Mouse (Mus musculus) MEL-GATA-1-ER (cell line): Measurements from ENCODE around the gene Zfp607b.
A peak's percentile ranks its signal among the peaks of the same experiment; 100 is the strongest.

Source experiments
- DNase-seq: peaks from one replicate; pipeline ENCODE4 v3.0.0-alpha.2; 2012; ENCODE audit warnings: low read depth; ENCODE audit errors: extremely low read depth

Zfp607b gene

DNA sequence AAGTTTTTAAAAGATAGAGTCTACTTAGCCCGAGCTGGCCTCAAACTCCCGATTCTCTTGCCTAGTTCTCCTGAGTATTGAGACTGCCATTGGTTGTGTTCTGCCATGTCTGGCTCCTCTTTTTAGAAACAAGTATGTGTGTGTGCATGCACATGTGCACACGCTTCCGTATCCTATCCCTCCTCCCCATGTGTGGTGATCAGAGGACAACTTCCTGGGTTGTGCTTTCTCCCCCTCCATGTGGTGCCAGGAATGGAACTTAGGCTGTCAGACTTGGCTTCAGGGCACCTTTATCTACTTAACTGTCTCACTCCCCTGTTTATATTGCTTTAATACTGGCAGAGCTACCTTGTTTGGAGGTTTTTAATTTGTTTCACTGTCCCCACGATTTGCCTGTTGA lies 3.9 kb upstream of the Zfp607b start:
- no peak for DNase-seq

DNA sequence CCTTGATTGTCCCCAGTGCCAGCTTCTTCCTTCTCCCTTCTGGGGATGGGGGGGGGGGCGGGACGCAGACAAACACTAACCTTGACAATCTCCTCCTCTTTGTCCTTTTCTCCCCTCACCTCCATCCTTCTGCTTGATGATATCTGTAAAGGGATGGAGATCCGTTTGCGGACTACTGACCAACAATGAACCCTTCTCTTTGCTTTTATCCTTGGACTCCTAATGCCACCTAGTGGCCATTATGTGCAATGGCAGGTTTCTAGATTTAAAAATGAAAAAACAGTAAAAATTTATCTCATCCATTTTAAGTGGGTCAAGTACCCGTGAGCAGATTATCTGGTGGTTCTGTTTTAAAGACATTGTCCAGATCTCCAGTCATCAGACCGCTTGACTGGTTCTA lies 3.5 kb upstream of the Zfp607b start:
- no peak for DNase-seq

DNA sequence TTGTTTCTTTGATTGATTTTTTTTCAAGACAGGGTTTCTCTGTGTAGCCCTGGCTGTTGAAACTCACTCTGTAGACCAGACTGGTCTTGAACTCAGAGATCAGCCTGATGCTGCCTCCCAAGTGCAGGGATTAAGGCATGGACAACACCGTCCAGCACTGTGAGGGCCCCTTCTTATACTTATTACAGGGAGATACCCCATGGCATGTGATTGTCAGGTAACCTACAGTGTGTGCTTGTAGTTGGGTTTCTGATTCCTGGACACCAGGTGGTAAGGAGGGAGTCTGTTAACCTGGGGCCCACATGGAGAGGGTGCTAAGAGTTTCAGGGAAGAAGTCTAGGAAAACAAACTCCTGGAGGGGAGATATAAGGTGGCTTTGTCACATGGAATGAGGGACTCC lies 2.1 kb upstream of the Zfp607b start:
- DNase-seq = no peak

DNA sequence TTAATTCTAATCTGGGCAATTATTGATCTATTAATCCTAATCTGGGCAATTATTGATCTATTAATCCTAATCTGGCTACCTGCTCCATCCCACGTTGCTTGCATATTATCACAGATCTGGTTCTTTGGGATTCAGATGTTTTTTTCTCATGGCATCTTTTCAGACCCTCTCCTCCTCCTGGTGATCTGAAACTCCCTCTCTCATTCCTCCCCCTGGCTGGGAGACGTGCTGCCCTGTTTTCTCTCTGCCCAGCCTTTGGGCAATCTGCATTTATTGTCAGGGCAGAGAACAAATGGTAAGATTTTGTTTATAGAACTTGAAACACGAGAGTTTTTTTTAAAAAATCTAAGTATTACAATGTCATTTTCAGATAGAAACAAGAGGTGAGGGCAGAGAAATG lies 1.3 kb upstream of the Zfp607b start:
- no peak for DNase-seq

DNA sequence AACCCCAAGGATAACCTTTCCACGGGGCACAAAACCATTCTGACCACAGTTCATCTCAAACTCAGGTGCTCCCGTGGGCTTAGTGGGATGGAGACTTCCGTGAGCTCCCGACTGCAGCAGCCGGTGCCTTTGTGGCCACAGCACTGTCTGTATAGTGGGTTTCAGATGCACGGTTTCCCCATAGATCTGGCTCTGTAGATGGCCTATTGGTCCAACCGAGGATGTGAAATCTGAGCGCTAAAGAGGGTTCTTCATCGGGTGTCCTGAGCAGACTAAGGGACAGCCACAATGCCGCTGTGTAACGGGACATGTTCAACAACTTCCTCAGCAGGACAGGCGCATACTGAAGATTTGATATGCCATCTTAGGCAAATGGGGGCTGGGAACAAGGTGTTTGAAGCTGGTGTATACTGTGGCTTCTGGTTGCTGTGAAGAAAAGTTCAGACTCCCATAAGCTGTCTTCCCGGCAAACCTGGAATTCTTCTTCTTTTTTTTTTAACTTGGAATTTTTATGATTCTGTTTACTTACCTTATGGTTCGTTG lies 823 bp upstream of the Zfp607b start:
- peak; percentile 21 for DNase-seq

DNA sequence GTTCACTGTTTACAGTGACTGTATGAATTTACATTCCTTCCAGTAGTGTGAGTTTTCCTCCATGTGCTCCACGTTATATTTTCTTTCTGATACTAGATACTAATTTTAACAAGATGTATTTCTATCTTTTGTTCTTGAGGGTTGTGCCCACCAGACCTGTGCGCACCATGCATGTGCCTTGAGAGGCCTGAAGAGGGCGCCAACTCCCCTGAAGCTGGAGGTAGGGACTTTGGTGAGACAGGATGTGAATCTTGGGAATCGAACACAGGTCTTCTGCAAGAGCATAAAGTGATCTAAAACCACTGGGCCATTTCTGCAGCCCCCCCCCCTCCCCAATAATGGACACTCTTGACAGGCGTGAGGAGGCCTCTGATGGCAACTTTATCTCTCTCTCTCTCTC lies 1.9 kb downstream of the Zfp607b start:
- DNase-seq = peak; percentile 46

DNA sequence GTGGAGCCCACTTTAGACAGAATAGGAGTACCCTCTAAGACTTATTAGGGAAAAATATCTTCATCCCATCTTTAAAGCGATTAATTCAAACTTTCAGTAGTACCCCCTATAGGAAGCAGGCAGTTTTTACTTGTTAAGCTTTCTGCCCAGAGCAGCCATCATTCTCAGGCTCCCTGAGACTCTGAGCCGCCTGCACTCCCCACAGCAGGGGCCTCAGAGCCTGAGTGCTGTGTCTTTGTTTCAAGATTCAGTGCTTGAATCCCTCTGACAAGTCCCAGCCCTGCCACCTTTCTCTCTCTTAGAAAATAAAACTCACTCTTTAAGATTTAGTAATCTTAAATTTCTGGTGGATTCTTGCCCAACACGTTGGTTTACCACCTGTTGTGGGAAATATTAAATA lies 7.6 kb downstream of the Zfp607b start:
- DNase-seq = no peak

DNA sequence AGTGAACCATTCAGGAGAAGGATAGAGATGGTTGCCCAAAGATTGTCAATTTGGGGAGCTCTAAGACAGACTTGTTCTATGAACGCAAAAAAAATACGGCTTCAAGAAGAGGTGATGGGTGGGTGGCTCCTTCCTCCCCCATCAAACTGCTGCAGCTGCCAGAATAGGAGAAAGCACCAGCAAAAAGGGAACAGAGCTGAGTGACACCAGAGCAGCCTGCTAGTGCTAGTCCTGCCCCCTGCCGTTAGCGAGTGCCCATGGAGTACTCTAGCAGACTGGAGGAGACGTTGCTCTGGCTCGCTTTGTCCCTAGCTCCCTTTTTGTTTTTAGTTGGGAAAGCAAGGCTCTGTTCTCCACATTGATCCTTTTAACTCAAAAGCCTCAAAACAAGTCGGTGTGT lies 21.3 kb downstream of the Zfp607b start:
- DNase-seq = no peak

DNA sequence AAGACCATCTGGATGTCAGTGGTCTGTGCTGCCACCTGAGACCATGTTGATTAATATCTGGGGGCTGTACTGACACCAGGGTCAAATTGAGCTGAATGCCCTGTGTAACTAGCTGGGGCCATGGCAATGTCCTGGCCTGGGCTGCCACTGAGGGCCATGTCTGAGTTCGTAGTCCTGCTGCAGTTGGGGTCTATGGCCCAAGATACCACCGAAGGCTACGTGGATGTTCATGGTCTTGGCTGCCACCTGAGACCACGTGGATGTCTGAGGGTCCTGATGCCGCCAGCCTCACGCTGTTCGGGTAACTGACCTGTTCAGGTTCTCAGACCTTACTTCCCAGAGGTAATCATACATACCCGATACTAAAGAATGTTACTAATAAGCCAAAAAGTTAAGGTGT lies 32.8 kb downstream of the Zfp607b start:
- no peak for DNase-seq

DNA sequence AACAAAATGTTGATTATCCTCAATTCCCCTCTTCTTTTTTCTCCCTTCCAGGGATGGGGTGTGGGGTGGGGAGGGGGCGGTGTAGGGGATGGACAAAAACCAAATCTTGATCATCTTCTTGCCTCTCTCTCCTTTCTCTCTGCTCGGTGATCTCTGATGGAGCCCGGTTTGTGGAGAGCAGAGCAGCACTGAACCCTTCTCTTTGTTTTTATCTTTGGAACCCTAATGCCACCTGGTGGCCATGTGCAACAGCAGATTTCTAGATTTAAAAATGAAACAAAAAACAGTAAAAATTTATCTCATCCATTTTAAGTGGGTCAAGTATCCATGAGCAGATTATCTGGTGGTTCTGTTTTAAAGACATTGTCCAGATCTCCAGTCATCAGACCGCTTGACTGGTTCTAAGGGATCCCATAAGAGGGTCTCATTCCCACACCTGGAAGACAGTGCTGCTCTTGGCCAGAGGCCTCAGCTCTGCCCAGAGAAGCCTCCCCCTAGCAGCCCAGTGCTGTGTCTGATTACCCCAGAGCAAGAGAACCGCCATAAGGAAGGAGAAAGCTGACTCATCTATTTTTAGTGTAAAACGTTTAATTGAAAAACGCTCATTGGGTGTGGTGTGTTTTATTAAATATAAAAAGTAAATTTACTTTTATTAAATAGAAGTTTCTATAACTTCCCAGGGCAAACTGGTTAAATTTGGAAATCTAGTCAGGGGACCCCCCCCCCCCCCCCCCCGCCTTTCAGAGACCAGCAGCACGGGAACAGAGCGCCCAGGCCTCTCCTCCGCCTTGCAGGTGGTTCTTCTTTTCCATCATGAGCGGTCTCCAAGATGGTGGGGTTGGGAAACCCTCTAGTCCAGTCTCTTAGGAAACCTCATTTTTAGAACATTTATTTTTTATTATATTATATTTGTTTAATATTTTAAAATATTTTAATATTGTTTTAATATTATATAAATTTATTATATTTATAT lies 36.7 kb downstream of the Zfp607b start:
- DNase-seq = peak; percentile 67

DNA sequence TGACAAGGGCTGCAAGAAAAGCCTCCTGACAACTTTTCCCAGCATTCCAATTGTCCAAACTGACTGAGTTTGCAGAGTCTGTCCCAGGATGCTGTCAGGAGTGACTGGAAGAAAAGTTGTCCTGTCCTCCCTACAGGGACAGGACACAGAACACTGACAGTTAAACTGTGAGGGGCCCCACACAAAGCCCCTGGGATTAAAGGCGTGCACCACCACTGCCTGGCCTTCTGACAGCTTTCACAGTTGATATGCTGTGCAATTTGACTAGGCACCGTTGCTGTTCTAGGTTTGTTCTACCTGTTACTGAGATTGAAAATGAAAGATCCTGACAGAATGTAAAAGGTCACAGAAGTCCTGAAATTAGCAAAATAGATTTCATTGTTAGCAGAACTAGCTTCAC lies 38.3 kb downstream of the Zfp607b start:
- no peak for DNase-seq

DNA sequence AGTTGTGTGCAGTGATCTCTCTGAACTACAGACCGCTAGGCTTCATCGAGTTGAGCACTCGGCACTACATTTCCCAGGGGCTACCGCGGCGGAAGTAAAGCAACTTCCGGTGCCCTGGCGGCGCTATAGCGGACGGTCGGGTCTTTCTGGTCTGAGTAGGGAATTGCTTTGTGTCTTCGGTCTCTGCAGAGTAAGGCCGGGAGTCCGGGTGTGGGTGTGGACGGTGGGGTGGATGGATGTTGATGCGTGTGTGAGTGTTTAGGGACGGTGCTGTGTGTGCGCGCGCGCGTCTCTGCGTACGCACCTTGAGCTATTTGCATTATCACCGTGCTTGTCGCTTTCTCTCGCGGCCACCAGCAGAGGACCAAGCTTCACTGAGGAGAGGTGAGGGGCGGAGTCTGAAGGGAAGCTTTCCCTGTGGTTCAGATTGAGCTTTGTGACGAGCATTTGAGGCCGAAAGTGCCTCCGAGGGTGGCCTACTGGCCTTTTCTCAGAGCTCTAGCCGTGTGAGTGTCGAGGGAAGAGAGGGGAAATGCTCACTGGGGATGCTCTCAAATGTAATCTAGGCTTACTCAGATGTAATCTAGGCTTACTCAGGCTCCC lies 42.2 kb downstream of the Zfp607b start, which contains the start of gene Zfp60:
Zfp60 (plus strand) TSS at position 109 of the 603 bp plus-strand sequence.
- DNase-seq = peak; percentile 74

DNA sequence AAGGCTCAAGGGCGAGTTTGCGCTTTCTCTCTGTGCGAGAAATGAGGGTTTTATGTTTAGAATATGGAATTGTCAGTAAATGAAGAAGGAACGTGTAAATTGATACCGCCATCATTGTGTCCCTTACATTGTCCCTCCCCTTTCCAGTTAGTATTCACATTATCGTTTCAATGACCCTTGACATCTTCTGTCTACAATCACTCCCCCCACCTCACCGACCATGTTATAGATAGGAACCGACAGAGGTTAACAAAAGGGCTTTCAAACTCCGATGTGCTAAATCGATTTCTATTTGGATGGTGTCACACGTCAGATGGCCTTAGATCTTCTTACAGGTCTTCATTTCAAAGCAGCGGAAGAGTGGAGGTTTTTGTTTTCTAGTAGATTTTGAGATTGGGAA lies 42.8 kb downstream of the Zfp607b start:
- DNase-seq = no peak

DNA sequence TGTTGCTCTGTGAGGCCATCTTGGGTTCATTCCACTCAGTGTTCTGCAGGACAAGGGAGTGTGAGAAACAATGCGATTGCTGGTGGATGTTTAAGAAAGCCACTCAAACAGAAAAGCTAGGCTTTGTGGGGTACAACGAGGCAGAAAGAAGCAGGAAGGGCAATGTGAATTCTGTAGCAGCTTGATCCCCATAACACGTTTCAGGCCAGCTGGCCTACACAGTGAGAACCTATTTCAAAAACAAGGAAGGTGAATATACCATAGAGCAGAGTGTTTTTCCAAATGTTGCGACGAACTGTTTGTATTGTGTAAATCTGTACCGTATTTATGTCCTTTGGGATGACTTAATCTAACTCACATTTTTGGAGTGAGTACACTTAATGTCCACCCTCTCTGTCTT lies 43.4 kb downstream of the Zfp607b start:
- DNase-seq = no peak

DNA sequence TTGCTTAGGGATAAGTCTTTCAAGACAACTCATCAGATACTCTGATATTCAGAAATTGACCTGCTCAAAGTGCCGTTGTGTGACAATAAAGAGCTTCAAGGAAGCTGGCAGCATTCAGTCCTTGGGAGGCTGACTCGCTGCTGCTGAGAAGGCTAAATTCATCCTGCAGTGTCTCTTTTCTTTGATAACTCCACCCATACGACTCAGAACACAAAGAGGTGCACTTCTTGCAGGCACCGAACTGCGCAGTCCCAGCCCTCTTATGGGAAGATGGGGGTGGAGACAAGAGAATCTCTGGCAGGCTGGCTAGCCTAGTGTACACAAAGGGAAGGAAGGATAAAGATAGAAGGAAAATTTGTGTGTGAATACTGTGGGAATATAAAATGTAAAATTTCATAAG lies 46.3 kb downstream of the Zfp607b start:
- no peak for DNase-seq
